Mouse (Mus musculus) layer of hippocampus, adult 2 months (tissue): ENCODE measurements around the gene Entpd1. TPM values are rescaled to one million over a fixed set of nuclear protein-coding genes. Genes with fewer than 3 reads are reported as not detected.

Experiments
- DNase-seq, 2 experiments: peaks; one replicate each; pipeline ENCODE4 v3.0.0; 2022; ENCODE audit warnings: low spot score in 2 of 2
- H3K27ac ChIP-seq: fragments of 200-600 bp; 2 replicates; pipeline ENCODE4 v1.8.1; 2022
- H3K4me3 ChIP-seq: fragments of 200-600 bp; 2 replicates; pipeline ENCODE4 v1.8.1; 2022; ENCODE audit warnings: mild to moderate bottlenecking
- CTCF ChIP-seq: fragments of 200-600 bp; conservative IDR thresholded peaks from 2 replicates; pipeline ENCODE4 v1.8.1; 2022; ENCODE audit warnings: antibody characterized with exemption, mild to moderate bottlenecking, moderate library complexity
- total RNA-seq, 2 experiments: library from RNA; stranded (reverse); gene quantifications; 2 replicates each; pipeline ENCODE4 v1.2.3; 2021

Gene Entpd1
- total RNA-seq, 2 experiments from 2014 or later, result 17.2 to 18.5 TPM

- DNase-seq, result no peak
- no peak overlapping the region for H3K27ac ChIP-seq
- H3K4me3 ChIP-seq, result no peak overlapping the region
- TF ChIP-seq CTCF, result peak; percentile 59
These were observed 21.0 kb downstream of the Entpd1 start for GRCm38 (mm10) chr19:40633144-40633543.

DNA sequence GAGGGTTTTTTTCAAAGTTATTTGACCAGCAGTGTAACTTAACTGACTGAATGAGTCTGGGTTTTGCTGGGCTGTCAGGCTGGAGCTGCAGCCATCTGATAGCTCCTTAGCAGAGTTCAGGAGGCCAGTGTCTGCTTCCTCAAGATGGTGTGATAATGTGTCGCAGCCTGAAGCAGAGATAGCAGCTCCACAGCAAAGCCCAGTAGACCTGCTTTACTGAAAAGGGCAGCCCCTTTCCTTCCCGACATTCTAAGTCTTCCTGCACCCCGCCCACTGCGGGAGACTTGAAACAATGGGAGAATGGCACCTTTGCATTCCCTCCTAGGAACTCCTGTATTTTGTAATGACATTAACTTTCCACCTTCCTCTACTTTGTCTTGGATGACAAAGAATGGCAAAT lies 24.9 kb downstream of the Entpd1 start:
- Histone ChIP-seq H3K4me3 (no peak overlapping the region), H3K27ac (peak overlapping the region; percentile 36; the same call in 1 of the 2 replicates)
- no peak for TF ChIP-seq CTCF
- no peak for DNase-seq

- Histone ChIP-seq H3K27ac (peak overlapping the region; percentile 36; the same call in 1 of the 2 replicates), H3K4me3 (no peak overlapping the region)
- DNase-seq, result no peak
- TF ChIP-seq CTCF, result no peak
These were observed 25.4 kb downstream of the Entpd1 start for GRCm38 (mm10) chr19:40637601-40638000.

GRCm38 (mm10) chr19:40638582-40638981 lies 26.4 kb downstream of the Entpd1 start:
- no peak for TF ChIP-seq CTCF
- Histone ChIP-seq H3K27ac (no peak overlapping the region), H3K4me3 (no peak overlapping the region)
- DNase-seq, result no peak

GRCm38 (mm10) chr19:40639729-40640304 lies 27.7 kb downstream of the Entpd1 start:
- no peak overlapping the region for H3K4me3 ChIP-seq
- no peak overlapping the region for H3K27ac ChIP-seq
- TF ChIP-seq CTCF, result no peak
- DNase-seq, result no peak

DNA sequence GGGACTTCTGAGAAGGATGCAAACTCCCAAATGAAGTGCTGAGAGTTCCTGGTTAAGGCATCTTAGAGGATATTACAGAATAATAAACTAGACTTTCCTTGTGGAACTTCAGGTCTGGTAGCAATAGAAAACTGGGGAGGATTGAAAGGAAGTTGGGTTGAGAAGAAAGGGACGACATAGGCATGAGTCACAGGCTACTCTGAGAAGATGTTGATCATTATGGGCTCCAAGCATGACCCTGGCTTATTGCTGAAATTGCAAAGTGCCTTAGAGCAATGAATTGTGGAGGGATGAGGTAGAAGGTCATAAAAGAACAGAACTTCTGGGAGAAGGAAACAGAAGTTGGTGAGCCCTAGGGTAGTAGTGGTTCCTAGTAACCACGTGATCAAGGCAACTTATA lies 28.6 kb downstream of the Entpd1 start:
- no peak for DNase-seq
- no peak for TF ChIP-seq CTCF
- H3K27ac ChIP-seq, result no peak overlapping the region
- H3K4me3 ChIP-seq, result no peak overlapping the region

- no peak overlapping the region for H3K4me3 ChIP-seq
- DNase-seq, result no peak
- H3K27ac ChIP-seq, result no peak overlapping the region
- no peak for TF ChIP-seq CTCF
These were observed 31.7 kb downstream of the Entpd1 start for GRCm38 (mm10) chr19:40643846-40644245.

- Histone ChIP-seq H3K4me3 (no peak overlapping the region), H3K27ac (no peak overlapping the region)
- no peak for TF ChIP-seq CTCF
- no peak for DNase-seq
These were observed 34.2 kb downstream of the Entpd1 start for GRCm38 (mm10) chr19:40646379-40646778.

GRCm38 (mm10) chr19:40647319-40648158 lies 35.4 kb downstream of the Entpd1 start:
- peak overlapping the region; percentile 46; the same call in 1 of the 2 replicates for H3K27ac ChIP-seq
- no peak for TF ChIP-seq CTCF
- DNase-seq, result no peak
- no peak overlapping the region for H3K4me3 ChIP-seq

GRCm38 (mm10) chr19:40650090-40650489 lies 37.9 kb downstream of the Entpd1 start:
- Histone ChIP-seq H3K27ac (no peak overlapping the region), H3K4me3 (no peak overlapping the region)
- DNase-seq, result no peak
- no peak for TF ChIP-seq CTCF

DNA sequence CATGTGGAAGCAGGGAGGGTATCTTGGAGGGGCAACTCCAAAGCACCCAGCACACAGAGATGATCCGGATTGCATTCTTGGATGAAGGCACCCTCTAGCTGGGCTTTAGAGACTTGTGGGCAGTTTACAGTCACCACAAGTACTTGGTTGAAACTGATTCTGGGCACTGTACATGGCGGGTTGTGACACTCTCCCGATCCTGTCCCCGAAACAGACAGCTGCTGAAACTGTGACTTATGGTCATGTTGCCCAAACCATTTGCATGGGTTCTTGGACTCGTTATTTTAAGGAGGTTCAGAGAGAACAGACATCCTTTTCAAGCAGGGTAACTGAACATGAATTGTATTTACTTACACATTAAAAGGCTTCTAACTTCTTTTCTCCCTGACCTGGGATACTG lies 44.0 kb downstream of the Entpd1 start:
- Histone ChIP-seq H3K4me3 (no peak overlapping the region), H3K27ac (no peak overlapping the region)
- no peak for DNase-seq
- no peak for TF ChIP-seq CTCF

DNA sequence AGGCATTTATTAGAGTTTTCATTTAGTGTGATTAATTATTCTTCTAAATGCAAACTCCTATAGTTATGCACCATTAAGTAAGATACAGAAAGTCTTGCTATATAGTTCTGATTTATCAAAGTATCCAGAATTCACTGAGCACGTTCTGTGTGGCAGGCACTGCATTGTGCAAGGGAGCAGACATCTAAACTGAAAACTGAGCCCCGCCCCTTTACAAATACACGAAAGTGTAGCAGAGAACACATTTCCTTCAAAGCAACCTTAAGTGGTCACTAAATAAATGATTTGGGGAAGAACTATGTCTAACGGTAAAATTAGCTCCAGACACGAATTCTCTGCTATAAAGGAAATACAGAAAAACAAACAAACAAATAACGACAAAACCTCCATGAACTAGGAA lies 46.1 kb downstream of the Entpd1 start:
- TF ChIP-seq CTCF, result no peak
- Histone ChIP-seq H3K27ac (no peak overlapping the region), H3K4me3 (no peak overlapping the region)
- no peak for DNase-seq

GRCm38 (mm10) chr19:40658935-40659334 lies 46.8 kb downstream of the Entpd1 start:
- Histone ChIP-seq H3K4me3 (peak overlapping the region; percentile 55; the same call in 1 of the 2 replicates), H3K27ac (no peak overlapping the region; the same call in 1 of the 2 replicates)
- TF ChIP-seq CTCF, result no peak
- DNase-seq, result no peak
